Comparison of ENCODE assay signal across 8 mouse cellular contexts in the genomic region with DNA sequence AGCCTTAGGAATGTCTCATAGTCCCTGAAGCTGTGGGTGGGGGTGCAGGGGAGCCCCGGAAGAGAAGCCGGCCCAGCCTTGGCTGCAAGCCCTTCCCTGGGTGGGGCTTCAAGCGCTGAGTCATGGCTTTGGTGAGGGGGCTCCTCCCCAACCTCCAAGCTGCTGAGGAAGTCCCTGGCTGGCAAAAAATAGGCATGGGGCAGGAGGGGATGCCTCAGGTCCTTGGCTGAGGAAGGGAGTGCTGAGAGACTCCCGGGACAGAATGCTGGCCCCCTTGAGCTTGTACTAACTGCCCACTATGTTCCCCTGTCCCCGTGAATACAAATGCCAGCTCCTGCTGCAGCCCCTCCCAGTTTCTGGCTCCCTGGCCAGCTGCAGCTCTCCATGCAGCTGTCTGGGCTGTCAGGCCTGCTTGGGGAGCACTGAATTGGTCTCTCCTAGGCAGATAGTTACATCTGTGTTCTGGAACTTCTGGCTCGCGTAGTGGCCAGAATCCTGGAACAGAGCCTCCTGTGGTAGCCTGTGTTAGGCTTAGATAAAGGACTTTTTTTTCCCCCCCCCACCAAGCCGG. TPM values are rescaled to one million over a fixed set of nuclear protein-coding genes. Genes with fewer than 3 reads are reported as not detected.
DNase-seq lines count a peak whose midpoint lies in the region; ATAC-seq and TF ChIP-seq lines count a peak whose summit lies in the region.

No protein-coding gene starts in this region.

- peak overlapping the region; percentile 98 for H3K9ac ChIP-seq in hindbrain, embryonic 13.5 days

- TF ChIP-seq CTCF in spleen, adult 2 months (IDR thresholded peaks at IDR 0.05; ENCODE audit: extremely low read depth, insufficient read depth, insufficient read length, insufficient replicate concordance), result no peak

- no peaks in the 10 kb centered on the region for H3K27me3 ChIP-seq in hindbrain, embryonic 13.5 days
- H3K27me3 ChIP-seq in spleen, adult 2 months (ENCODE audit: control insufficient read depth, insufficient read depth, low read length), result no peaks in the 10 kb centered on the region

- 36% methylated on average over 8 of the region's 8 CpGs for whole genome bisulfite sequencing in hindbrain, embryonic 13.5 days
- WGBS in spleen, adult 2 months, result 33% methylated on average over 8 of the region's 8 CpGs

- H3K27ac ChIP-seq in hindbrain, embryonic 13.5 days, result peak overlapping the region; percentile 44; the same call in 1 of the 2 replicates
- peak overlapping the region; percentile 6; the same call in 1 of the 2 replicates for H3K27ac ChIP-seq in spleen, adult 2 months (ENCODE audit: insufficient read depth, low read length)

- no peak for ATAC-seq in CD4-positive, CD25-positive, alpha-beta regulatory T cell, adult 4 months
- ATAC-seq in hindbrain, embryonic 13.5 days (ENCODE audit: low FRiP score), result no peak
- ATAC-seq in megakaryocyte, adult 5-6 weeks (ENCODE audit: poor library complexity, severe bottlenecking), result peak; percentile 56

- no peak for TF ChIP-seq POLR2A in spleen, adult 2 months (IDR thresholded peaks at IDR 0.05; ENCODE audit: low read depth, low read length)

- peaks cover 42% of the 10 kb centered on the region for H3K36me3 ChIP-seq in hindbrain, embryonic 13.5 days
- peaks cover 5% of the 10 kb centered on the region for H3K36me3 ChIP-seq in spleen, adult 2 months (ENCODE audit: control insufficient read depth, insufficient read depth, low read length)

- H3K4me1 ChIP-seq in hindbrain, embryonic 13.5 days (replicated peaks), result peaks cover 56% of the 10 kb centered on the region
- peaks cover 23% of the 10 kb centered on the region for H3K4me1 ChIP-seq in spleen, adult 2 months (ENCODE audit: control insufficient read depth, insufficient read depth, insufficient read length)

- DNase-seq in CD4-positive, CD25-positive, alpha-beta regulatory T cell, adult 2 months (ENCODE audit: low read depth, low spot score), result peak; percentile 46
- DNase-seq in cerebellum, adult 18-20 months, result peak; percentile 39 to 49
- DNase-seq in frontal cortex, postnatal 36 days (ENCODE audit: low spot score in 2 of 2), result peak; percentile 77 to 84
- DNase-seq in left cerebral cortex, postnatal 10 days (ENCODE audit: extremely low spot score in 1 of 2, low spot score in 2 of 2), result peak; percentile 67 to 88
- DNase-seq in spleen, adult 2 months (ENCODE audit: low read depth in 1 of 2, low spot score in 2 of 2), result peak in 1 of 2 experiments; percentile 34

- peak overlapping the region; percentile 99 for H3K4me2 ChIP-seq in hindbrain, embryonic 13.5 days

- intact Hi-C loops in left cerebral cortex, postnatal 10 days (cut with DNase I), result no loop called here

- no peaks in the 10 kb centered on the region for H3K9me3 ChIP-seq in hindbrain, embryonic 13.5 days

- peak overlapping the region; percentile 93 for H3K4me3 ChIP-seq in hindbrain, embryonic 13.5 days
- no peak overlapping the region for H3K4me3 ChIP-seq in spleen, adult 2 months (ENCODE audit: extremely low read depth, insufficient read depth, insufficient read length)

RNA-seq across cellular contexts. Expression of a gene that starts 2.8 kb away (rescaled TPM):
- polyA plus RNA-seq in CD4-positive, CD25-positive, alpha-beta regulatory T cell, adult 4 months (2017; shearing (Covaris generic)), result 1 to 10 TPM; 3.2 to 4.1 TPM
- polyA plus RNA-seq in hindbrain, embryonic 13.5 days (2015; fragmentation: Nextera tagmentation; extraction: Ambion mirVana), result 71.0 and 77.0 TPM in 2 replicates
- 100 to 1,000 TPM; 144 to 146 TPM for total RNA-seq in left cerebral cortex, postnatal 10 days (2021)
- total RNA-seq in megakaryocyte, adult 5-6 weeks (2015), result 19.4 and 22.3 TPM in 2 replicates
- total RNA-seq in megakaryocyte, adult 5-6 weeks (2017), result 18.0 and 23.7 TPM in 2 replicates
- polyA plus RNA-seq in spleen, adult 2 months (2012; rRNA removed), result 29.1 and 31.9 TPM in 2 replicates

RNA-seq across cellular contexts. Expression of a gene that starts 2.8 kb away (rescaled TPM):
- polyA plus RNA-seq in CD4-positive, CD25-positive, alpha-beta regulatory T cell, adult 4 months (2017; shearing (Covaris generic)), result 10 to 100 TPM; 22.1 to 27.6 TPM
- 52.6 and 54.8 TPM in 2 replicates for polyA plus RNA-seq in hindbrain, embryonic 13.5 days (2015; fragmentation: Nextera tagmentation; extraction: Ambion mirVana)
- total RNA-seq in left cerebral cortex, postnatal 10 days (2021), result 10 to 100 TPM; 66.0 to 71.2 TPM
- 11.4 and 14.1 TPM in 2 replicates for total RNA-seq in megakaryocyte, adult 5-6 weeks (2015)
- total RNA-seq in megakaryocyte, adult 5-6 weeks (2017), result 8.9 and 11.5 TPM in 2 replicates
- 48.8 and 70.1 TPM in 2 replicates for polyA plus RNA-seq in spleen, adult 2 months (2012; rRNA removed)

RNA-seq across cellular contexts. Expression of a gene that starts 25.1 kb away (rescaled TPM):
- 100 to 1,000 TPM in 1 of 2 experiments, 10 to 100 TPM in 1; 93.4 to 109 TPM for polyA plus RNA-seq in CD4-positive, CD25-positive, alpha-beta regulatory T cell, adult 4 months (2017; shearing (Covaris generic))
- 74.8 and 79.2 TPM in 2 replicates for polyA plus RNA-seq in hindbrain, embryonic 13.5 days (2015; fragmentation: Nextera tagmentation; extraction: Ambion mirVana)
- total RNA-seq in left cerebral cortex, postnatal 10 days (2021), result 10 to 100 TPM; 38.3 to 39.8 TPM
- 35.0 and 40.9 TPM in 2 replicates for total RNA-seq in megakaryocyte, adult 5-6 weeks (2015)
- total RNA-seq in megakaryocyte, adult 5-6 weeks (2017), result 22.0 and 23.0 TPM in 2 replicates
- 31.8 and 36.3 TPM in 2 replicates for polyA plus RNA-seq in spleen, adult 2 months (2012; rRNA removed)

RNA-seq across cellular contexts. Expression of a gene that starts 25.2 kb away (rescaled TPM):
- polyA plus RNA-seq in CD4-positive, CD25-positive, alpha-beta regulatory T cell, adult 4 months (2017; shearing (Covaris generic)), result 10 to 100 TPM; 17.0 to 20.1 TPM
- polyA plus RNA-seq in hindbrain, embryonic 13.5 days (2015; fragmentation: Nextera tagmentation; extraction: Ambion mirVana), result 23.3 and 24.1 TPM in 2 replicates
- 10 to 100 TPM; 29.6 to 30.8 TPM for total RNA-seq in left cerebral cortex, postnatal 10 days (2021)
- 9.1 and 11.7 TPM in 2 replicates for total RNA-seq in megakaryocyte, adult 5-6 weeks (2015)
- 8.8 and 14.1 TPM in 2 replicates for total RNA-seq in megakaryocyte, adult 5-6 weeks (2017)
- 18.9 and 19.8 TPM in 2 replicates for polyA plus RNA-seq in spleen, adult 2 months (2012; rRNA removed)

RNA-seq across cellular contexts. Expression of a gene that starts 31.2 kb away (rescaled TPM):
- under 1 TPM; 0.62 to 0.66 TPM for polyA plus RNA-seq in CD4-positive, CD25-positive, alpha-beta regulatory T cell, adult 4 months (2017; shearing (Covaris generic))
- polyA plus RNA-seq in hindbrain, embryonic 13.5 days (2015; fragmentation: Nextera tagmentation; extraction: Ambion mirVana), result 0.47 and 0.57 TPM in 2 replicates
- total RNA-seq in left cerebral cortex, postnatal 10 days (2021), result under 1 TPM; 0.13 to 0.22 TPM
- 0.93 and 1.4 TPM in 2 replicates for total RNA-seq in megakaryocyte, adult 5-6 weeks (2015)
- 0.66 and 1.1 TPM in 2 replicates for total RNA-seq in megakaryocyte, adult 5-6 weeks (2017)
- polyA plus RNA-seq in spleen, adult 2 months (2012; rRNA removed), result 0.95 and 1.2 TPM in 2 replicates
